Mouse (Mus musculus) forebrain, postnatal 0 days (tissue): Measurements from ENCODE around the gene Polh. TPM values are rescaled to one million over a fixed set of nuclear protein-coding genes. Genes with fewer than 3 reads are reported as not detected.

Experiments
- ATAC-seq: fragments of 200-750 bp; cut with Nextera tagmentation; 2 replicates; pipeline ENCODE4 v1.8.0; 2017; ENCODE audit warnings: mild to moderate bottlenecking, moderate library complexity
- DNase-seq: peaks from one replicate; pipeline ENCODE4 v3.0.0-alpha.2; 2015
- H3K27ac ChIP-seq: fragments of 300-500 bp; sonication (generic); 2 replicates; pipeline ENCODE4 v1.5.1; 2014; ENCODE audit warnings: low read depth, mild to moderate bottlenecking, antibody characterized with exemption, low read length, moderate library complexity, mixed read lengths
- H3K27me3 ChIP-seq: fragments of 300-500 bp; sonication (generic); 2 replicates; pipeline ENCODE4 v1.6.1; 2014; ENCODE audit warnings: mild to moderate bottlenecking, low read length, mixed read lengths; ENCODE audit not compliant: insufficient read depth
- H3K36me3 ChIP-seq: fragments of 300-500 bp; sonication (generic); 2 replicates; pipeline ENCODE4 v1.6.1; 2014; ENCODE audit warnings: mild to moderate bottlenecking, moderate library complexity; ENCODE audit not compliant: insufficient read depth
- H3K4me1 ChIP-seq: fragments of 300-500 bp; sonication (generic); 2 replicates; pipeline ENCODE4 v1.6.1; 2014; ENCODE audit warnings: antibody characterized with exemption; ENCODE audit not compliant: insufficient read depth
- H3K4me2 ChIP-seq: fragments of 300-500 bp; sonication (generic); 2 replicates; pipeline ENCODE4 v1.6.1; 2014; ENCODE audit warnings: low read depth, mild to moderate bottlenecking, moderate library complexity
- H3K4me3 ChIP-seq: fragments of 300-500 bp; sonication (generic); 2 replicates; pipeline ENCODE4 v1.5.1; 2014; ENCODE audit warnings: low read depth, low read length, mixed read lengths
- H3K9ac ChIP-seq: fragments of 300-500 bp; sonication (generic); 2 replicates; pipeline ENCODE4 v1.6.1; 2014; ENCODE audit warnings: mild to moderate bottlenecking
- H3K9me3 ChIP-seq: fragments of 300-500 bp; sonication (generic); 2 replicates; pipeline ENCODE4 v1.6.1; 2016; ENCODE audit warnings: low read length
- CTCF ChIP-seq: sonication (generic); IDR thresholded peaks from 2 replicates; pipeline ENCODE4 v1.5.1; 2016; ENCODE audit warnings: antibody characterized with exemption, control low read depth, low read depth
- WGBS: fragments of 180-500 bp; shearing (Covaris S2); extraction: QIAGEN DNeasy Blood & Tissue Kit; methylation state at CpG from one replicate; pipeline ENCODE4 v1.1.7; 2014; 5-methylcytosine and 5-hydroxymethylcytosine counted together
- polyA plus RNA-seq: library from polyadenylated mRNA; unstranded; fragments of >200 nt; fragmentation: Nextera tagmentation; extraction: Ambion mirVana; gene quantifications from 2 replicates; pipeline ENCODE4 v1.2.1, GENCODE M21; 2015
- total RNA-seq: library from RNA; depleted of rRNA; stranded (reverse); fragments of >200 nt; gene quantifications from 2 replicates; pipeline ENCODE4 v1.2.3, GENCODE M21; 2014

Polh gene
- total and polyA plus RNA-seq, 2 experiments from 2014 or later = 4.7 to 11.7 TPM

- WGBS = 82% methylated on average over 9 of the region's 9 CpGs
- Histone ChIP-seq H3K9ac (0 out of 2 replicates have a peak overlapping the region, but pooled peaks have one; percentile 10), H3K9me3 (no peaks in the 10 kb centered on the region), H3K27me3 (no peaks in the 10 kb centered on the region), H3K27ac (no peak overlapping the region), H3K4me3 (no peak overlapping the region), H3K4me2 (no peak overlapping the region), H3K36me3 (peaks cover 38% of the 10 kb centered on the region), H3K4me1 (peaks cover 15% of the 10 kb centered on the region)
- no peak for DNase-seq
- TF ChIP-seq CTCF = no peak
- ATAC-seq = no peak
Observed at GRCm38 (mm10) chr17:46162951-46163421, 39.5 kb downstream of the Polh start.

GRCm38 (mm10) chr17:46162551-46162950, 39.9 kb downstream of the Polh start:
- Histone ChIP-seq H3K4me2 (no peak overlapping the region), H3K27me3 (no peaks in the 10 kb centered on the region), H3K36me3 (peaks cover 33% of the 10 kb centered on the region), H3K9me3 (no peaks in the 10 kb centered on the region), H3K4me1 (peaks cover 15% of the 10 kb centered on the region), H3K9ac (no peak overlapping the region), H3K27ac (no peak overlapping the region), H3K4me3 (no peak overlapping the region)
- 90% methylated on average over 7 of the region's 7 CpGs for WGBS
- no peak for DNase-seq
- TF ChIP-seq CTCF = no peak
- ATAC-seq = no peak

DNA sequence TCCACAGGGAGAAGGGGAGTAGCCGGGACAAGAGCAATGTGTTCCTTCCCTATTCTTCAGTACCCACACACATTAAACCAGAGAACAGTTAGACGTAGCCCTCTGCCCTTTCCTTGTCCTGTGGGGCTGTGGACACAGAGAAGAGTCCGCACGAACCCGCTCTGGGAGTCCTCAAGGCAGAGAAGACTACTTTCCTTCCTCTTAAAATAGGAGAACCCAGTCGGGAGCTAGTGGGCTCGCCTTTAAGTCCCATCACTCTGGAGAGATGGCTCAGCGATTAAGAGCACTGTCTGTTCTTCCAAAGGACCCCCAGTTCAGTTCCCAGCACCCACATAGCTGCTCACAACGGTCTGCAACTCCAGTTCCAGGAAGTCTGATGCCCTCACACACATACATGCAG, 40.7 kb downstream of the Polh start:
- DNase-seq (no peak), ATAC-seq (no peak)
- 49% methylated on average over 9 of the region's 9 CpGs for WGBS
- peak overlapping the region; percentile 63 for H3K27ac ChIP-seq
- peaks cover 15% of the 10 kb centered on the region for H3K4me1 ChIP-seq
- no peak for TF ChIP-seq CTCF
- no peaks in the 10 kb centered on the region for H3K27me3 ChIP-seq
- H3K9ac ChIP-seq = peak overlapping the region; percentile 69
- H3K4me2 ChIP-seq = peak overlapping the region; percentile 82
- peaks cover 25% of the 10 kb centered on the region for H3K36me3 ChIP-seq
- H3K9me3 ChIP-seq = no peaks in the 10 kb centered on the region
- H3K4me3 ChIP-seq = peak overlapping the region; percentile 54

- ATAC-seq (peak; percentile 56), DNase-seq (peak; percentile 58)
- no peak for TF ChIP-seq CTCF
- peak overlapping the region; percentile 69 for H3K9ac ChIP-seq
- peaks cover 15% of the 10 kb centered on the region for H3K4me1 ChIP-seq
- H3K9me3 ChIP-seq = no peaks in the 10 kb centered on the region
- H3K4me3 ChIP-seq = peak overlapping the region; percentile 54
- 2% methylated on average over 19 of the region's 19 CpGs for WGBS
- peaks cover 20% of the 10 kb centered on the region for H3K36me3 ChIP-seq
- H3K27ac ChIP-seq = peak overlapping the region; percentile 63
- peak overlapping the region; percentile 82 for H3K4me2 ChIP-seq
- H3K27me3 ChIP-seq = no peaks in the 10 kb centered on the region
Observed at GRCm38 (mm10) chr17:46161179-46161578, 41.3 kb downstream of the Polh start.

DNA sequence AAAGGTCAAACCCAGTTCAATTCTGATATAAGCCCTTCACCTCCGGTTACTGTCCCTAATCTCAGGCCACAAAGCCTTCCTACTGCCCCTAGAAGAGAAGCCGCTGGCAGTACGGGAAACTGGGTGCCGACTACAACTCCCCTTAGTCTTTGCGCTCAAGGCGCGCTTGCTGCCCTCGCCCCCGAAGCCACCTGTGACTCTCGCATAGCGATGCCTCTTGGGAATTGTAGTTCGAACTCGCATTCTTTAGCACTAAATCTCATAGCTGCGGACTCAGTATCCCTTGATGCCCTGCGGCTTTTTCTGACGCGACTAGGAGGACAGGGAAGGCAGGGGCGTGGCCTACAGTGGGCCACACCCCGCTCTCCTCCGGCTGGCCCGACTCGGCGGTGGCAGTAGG, 41.8 kb downstream of the Polh start, which contains the start of gene Gtpbp2:
Gtpbp2 (plus strand) TSS at position 347 of the 400 bp plus-strand sequence.
- peak within 1 kb of the TSS; percentile 69 for H3K9ac ChIP-seq
- no peaks in the 10 kb centered on the region for H3K9me3 ChIP-seq
- under 1% methylated on average over 23 of the region's 23 CpGs for WGBS
- TF ChIP-seq CTCF = no peak
- peak within 1 kb of the TSS; percentile 82 for H3K4me2 ChIP-seq
- H3K4me1 ChIP-seq = peaks cover 15% of the 10 kb centered on the region
- ATAC-seq (peak; percentile 99), DNase-seq (peak; percentile 99)
- H3K36me3 ChIP-seq = peaks cover 15% of the 10 kb centered on the region
- no peaks in the 10 kb centered on the region for H3K27me3 ChIP-seq
- peak within 1 kb of the TSS; percentile 63 for H3K27ac ChIP-seq
- H3K4me3 ChIP-seq = peak within 1 kb of the TSS; percentile 54

GRCm38 (mm10) chr17:46160090-46160662, 42.3 kb downstream of the Polh start:
- Histone ChIP-seq H3K27ac (peak overlapping the region; percentile 57), H3K4me2 (peak overlapping the region; percentile 82)

DNA sequence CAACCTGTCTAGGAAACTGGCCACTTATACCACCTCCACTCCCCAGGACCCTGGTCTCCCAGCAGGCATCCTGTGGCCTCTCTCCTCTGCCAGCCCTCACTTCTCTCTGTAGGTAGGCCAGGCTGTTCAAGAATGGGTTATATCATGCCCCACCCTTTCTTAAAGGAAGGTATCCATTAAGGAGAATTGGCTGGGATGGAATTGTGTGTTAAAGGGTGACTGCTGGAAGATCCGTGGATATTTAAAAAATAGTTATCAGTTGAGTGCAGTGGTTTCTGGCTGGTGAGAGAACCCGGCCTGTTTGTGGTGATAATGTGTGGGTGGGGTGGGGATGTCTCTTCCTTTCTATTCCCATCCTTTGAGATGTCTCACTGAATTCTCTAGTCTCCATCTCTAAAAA, 43.2 kb downstream of the Polh start:
- H3K4me3 ChIP-seq = no peak overlapping the region

More at GRCm38 (mm10) chr17:46160090-46160662, 42.3 kb downstream of the Polh start:
- DNase-seq = peak; percentile 83
- peaks cover 15% of the 10 kb centered on the region for H3K4me1 ChIP-seq
- H3K4me3 ChIP-seq = peak overlapping the region; percentile 54
- no peaks in the 10 kb centered on the region for H3K27me3 ChIP-seq
- WGBS = 1% methylated on average over 16 of the region's 16 CpGs
- ATAC-seq = peak; percentile 19
- H3K36me3 ChIP-seq = peaks cover 10% of the 10 kb centered on the region
- peak; percentile 50 for TF ChIP-seq CTCF
- peak overlapping the region; percentile 52 for H3K9ac ChIP-seq
- no peaks in the 10 kb centered on the region for H3K9me3 ChIP-seq

More for the DNA sequence above, 43.2 kb downstream of the Polh start:
- no peak for TF ChIP-seq CTCF
- WGBS = 67% methylated on average over 2 of the region's 2 CpGs
- Histone ChIP-seq H3K9me3 (no peaks in the 10 kb centered on the region), H3K27ac (no peak overlapping the region), H3K4me2 (no peak overlapping the region), H3K27me3 (no peaks in the 10 kb centered on the region), H3K36me3 (0 out of 2 replicates have a peak, but pooled peaks cover under 1% of the 10 kb centered on the region), H3K9ac (no peak overlapping the region), H3K4me1 (peaks cover 15% of the 10 kb centered on the region)
- no peak for DNase-seq
- no peak for ATAC-seq
